Mouse (Mus musculus) stomach, embryonic 15.5 days (tissue): ENCODE measurements around the gene Wnt9a. TPM values are rescaled to one million over a fixed set of nuclear protein-coding genes. Genes with fewer than 3 reads are reported as not detected.

Experiments
- ATAC-seq: fragments of 200-750 bp; cut with Nextera tagmentation; 2 replicates; pipeline ENCODE4 v1.8.0; 2017; ENCODE audit warnings: low read depth, moderate number of reproducible peaks, moderate TSS enrichment; ENCODE audit not compliant: insufficient read depth, low FRiP score
- H3K27ac ChIP-seq: fragments of 300-500 bp; sonication (generic); 2 replicates; pipeline ENCODE4 v1.5.1; 2015; ENCODE audit warnings: mild to moderate bottlenecking, inconsistent platforms
- H3K27me3 ChIP-seq: fragments of 300-500 bp; sonication (generic); replicated peaks from 2 replicates; pipeline ENCODE4 v1.6.1; 2015; ENCODE audit warnings: inconsistent platforms
- H3K36me3 ChIP-seq: fragments of 300-500 bp; sonication (generic); 2 replicates; pipeline ENCODE4 v1.6.1; 2015; ENCODE audit warnings: inconsistent platforms
- H3K4me1 ChIP-seq: fragments of 300-500 bp; sonication (generic); 2 replicates; pipeline ENCODE4 v1.6.1; 2015; ENCODE audit warnings: inconsistent platforms
- H3K4me2 ChIP-seq: fragments of 300-500 bp; sonication (generic); 2 replicates; pipeline ENCODE4 v1.6.1; 2015; ENCODE audit warnings: mild to moderate bottlenecking, inconsistent platforms
- H3K4me3 ChIP-seq: fragments of 300-500 bp; sonication (generic); replicated peaks from 2 replicates; pipeline ENCODE4 v1.5.1; 2015; ENCODE audit warnings: inconsistent platforms
- H3K9ac ChIP-seq: fragments of 300-500 bp; sonication (generic); 2 replicates; pipeline ENCODE4 v1.6.1; 2015; ENCODE audit warnings: inconsistent platforms
- H3K9me3 ChIP-seq: fragments of 300-500 bp; sonication (generic); 2 replicates; pipeline ENCODE4 v1.6.1; 2016; ENCODE audit warnings: inconsistent platforms
- WGBS: fragments of 180-500 bp; shearing (Covaris S2); methylation state at CpG from one replicate; pipeline ENCODE4 v1.1.7; 2015; 5-methylcytosine and 5-hydroxymethylcytosine counted together
- polyA plus RNA-seq: library from polyadenylated mRNA; unstranded; fragments of >200 nt; fragmentation: Nextera tagmentation; extraction: Ambion mirVana; gene quantifications from 2 replicates; pipeline ENCODE4 v1.2.1, GENCODE M21; 2015

Gene Wnt9a
- polyA plus RNA-seq, 1 experiment from 2014 or later = 4.9 TPM

DNA sequence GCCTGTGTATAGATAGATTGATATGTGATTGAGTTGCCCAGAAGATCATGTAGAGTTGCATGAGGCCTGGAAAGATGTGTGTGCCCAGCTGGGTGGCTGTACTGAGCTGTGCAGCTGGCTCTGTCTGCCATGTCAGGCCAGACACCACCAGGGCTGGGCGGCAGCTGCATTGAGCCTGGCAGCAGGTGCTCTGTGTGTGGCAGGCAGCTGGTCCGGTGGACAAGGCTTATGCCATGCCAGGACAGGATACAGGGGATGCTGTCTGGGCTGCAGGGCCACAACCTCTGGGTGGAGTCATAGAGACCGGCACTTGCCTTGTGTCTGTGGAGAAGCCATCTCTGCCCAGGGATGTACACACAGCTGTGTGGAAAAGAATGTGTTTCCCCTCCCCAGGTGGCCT is 16.3 kb downstream of the Wnt9a start:
- Histone ChIP-seq H3K27me3 (no peaks in the 10 kb centered on the region), H3K9me3 (no peaks in the 10 kb centered on the region), H3K27ac (no peak overlapping the region), H3K4me1 (peaks cover 4% of the 10 kb centered on the region; the same call in 1 of the 2 replicates), H3K36me3 (no peaks in the 10 kb centered on the region), H3K9ac (no peak overlapping the region), H3K4me2 (no peak overlapping the region), H3K4me3 (no peak overlapping the region)
- WGBS = 69% methylated on average over 3 of the region's 3 CpGs
- no peak for ATAC-seq

- Histone ChIP-seq H3K36me3 (no peaks in the 10 kb centered on the region), H3K9ac (no peak overlapping the region), H3K9me3 (no peaks in the 10 kb centered on the region), H3K4me3 (no peak overlapping the region), H3K27me3 (no peaks in the 10 kb centered on the region), H3K4me2 (no peak overlapping the region), H3K4me1 (peaks cover 4% of the 10 kb centered on the region; the same call in 1 of the 2 replicates), H3K27ac (no peak overlapping the region)
- 40% methylated on average over 5 of the region's 5 CpGs for WGBS
- ATAC-seq = no peak
These were observed 18.0 kb downstream of the Wnt9a start for GRCm38 (mm10) chr11:59324777-59325176.

GRCm38 (mm10) chr11:59327625-59328024 is 20.9 kb downstream of the Wnt9a start:
- peaks cover 4% of the 10 kb centered on the region; the same call in 1 of the 2 replicates for H3K4me1 ChIP-seq
- no peak overlapping the region for H3K4me2 ChIP-seq
- no peaks in the 10 kb centered on the region for H3K27me3 ChIP-seq
- no peak overlapping the region for H3K9ac ChIP-seq
- H3K9me3 ChIP-seq = no peaks in the 10 kb centered on the region
- no peaks in the 10 kb centered on the region for H3K36me3 ChIP-seq
- no peak for ATAC-seq
- no peak overlapping the region for H3K27ac ChIP-seq
- 80% methylated on average over 18 of the region's 18 CpGs for WGBS
- no peak overlapping the region for H3K4me3 ChIP-seq

DNA sequence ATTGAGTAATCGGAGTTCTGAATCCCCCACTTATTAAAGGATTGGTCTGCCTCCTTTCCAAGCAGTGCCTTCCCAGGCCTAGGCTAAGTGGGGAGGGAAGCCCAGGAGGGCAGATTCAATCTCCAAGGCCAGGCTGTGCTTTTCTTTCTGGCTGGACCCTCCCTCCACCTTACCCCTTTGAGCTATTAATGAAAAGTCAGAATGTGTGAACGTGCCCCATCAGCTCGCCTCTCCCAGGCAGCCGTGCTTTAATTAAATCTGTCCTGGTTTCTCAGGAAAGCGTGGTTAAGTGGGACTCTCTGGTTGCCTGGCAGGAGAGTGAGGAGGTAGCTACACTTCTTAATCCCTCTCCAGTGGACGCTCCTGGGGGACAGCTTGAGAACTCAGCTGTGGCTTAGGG is 22.9 kb downstream of the Wnt9a start:
- H3K4me3 ChIP-seq = no peak overlapping the region
- no peaks in the 10 kb centered on the region for H3K27me3 ChIP-seq
- no peaks in the 10 kb centered on the region for H3K36me3 ChIP-seq
- no peak overlapping the region for H3K27ac ChIP-seq
- H3K9ac ChIP-seq = no peak overlapping the region
- no peak for ATAC-seq
- H3K4me1 ChIP-seq = peaks cover 4% of the 10 kb centered on the region; the same call in 1 of the 2 replicates
- WGBS = 51% methylated on average over 6 of the region's 6 CpGs
- H3K4me2 ChIP-seq = no peak overlapping the region
- H3K9me3 ChIP-seq = no peaks in the 10 kb centered on the region

DNA sequence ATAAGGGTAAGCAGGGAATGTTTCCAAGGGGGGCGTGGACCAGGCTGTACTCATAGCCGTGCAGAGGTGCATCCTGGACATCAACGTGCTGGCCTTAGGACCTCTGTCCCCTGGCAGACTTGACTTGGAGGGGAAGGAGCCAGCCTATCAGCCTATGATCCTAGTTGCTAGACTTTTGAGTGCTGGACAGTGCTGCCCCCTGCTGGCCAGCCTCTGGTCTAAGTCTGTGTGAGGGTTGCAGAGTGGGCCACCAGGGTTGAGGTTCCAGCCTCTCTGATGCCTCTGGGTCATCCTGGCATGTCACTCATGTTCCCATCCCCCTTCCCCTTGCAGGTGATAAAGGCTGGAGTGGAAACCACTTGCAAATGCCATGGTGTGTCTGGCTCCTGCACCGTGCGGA is 23.8 kb downstream of the Wnt9a start:
- Histone ChIP-seq H3K4me2 (no peak overlapping the region), H3K9ac (no peak overlapping the region), H3K36me3 (no peaks in the 10 kb centered on the region), H3K4me1 (no peaks in the 10 kb centered on the region), H3K9me3 (no peaks in the 10 kb centered on the region), H3K4me3 (no peak overlapping the region), H3K27me3 (no peaks in the 10 kb centered on the region), H3K27ac (no peak overlapping the region)
- 48% methylated on average over 5 of the region's 5 CpGs for WGBS
- no peak; the same call in 1 of the 2 replicates for ATAC-seq

GRCm38 (mm10) chr11:59331167-59331869 is 24.6 kb downstream of the Wnt9a start:
- no peak overlapping the region for H3K4me3 ChIP-seq
- 72% methylated on average over 16 of the region's 16 CpGs for WGBS
- no peak overlapping the region for H3K27ac ChIP-seq
- no peaks in the 10 kb centered on the region for H3K4me1 ChIP-seq
- no peaks in the 10 kb centered on the region for H3K36me3 ChIP-seq
- no peak overlapping the region for H3K4me2 ChIP-seq
- 0 out of 2 replicates have a peak, but pooled peaks have one; percentile 8 for ATAC-seq
- no peaks in the 10 kb centered on the region for H3K27me3 ChIP-seq
- H3K9ac ChIP-seq = no peak overlapping the region
- H3K9me3 ChIP-seq = no peaks in the 10 kb centered on the region

DNA sequence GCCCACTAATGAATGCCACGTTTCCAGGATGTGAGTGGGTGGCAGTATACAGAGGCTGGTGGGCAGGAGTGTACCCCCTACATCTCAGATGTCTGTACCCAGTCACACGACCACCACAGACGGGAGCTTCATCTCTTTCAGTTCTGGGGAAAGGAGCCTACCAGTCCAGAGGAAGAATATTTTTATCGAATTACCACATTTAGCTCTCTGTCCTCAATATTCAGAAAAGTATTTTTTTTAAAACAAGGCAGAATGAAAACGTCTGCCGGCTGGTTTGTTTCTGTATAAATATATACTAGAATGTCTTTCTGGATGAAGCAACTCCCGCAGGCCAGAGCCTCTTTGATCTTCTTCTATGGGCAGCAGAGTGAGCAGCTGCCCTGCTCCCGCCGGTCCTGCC is 26.2 kb downstream of the Wnt9a start:
- Histone ChIP-seq H3K36me3 (no peaks in the 10 kb centered on the region), H3K4me3 (no peak overlapping the region), H3K27ac (no peak overlapping the region), H3K27me3 (no peaks in the 10 kb centered on the region), H3K4me2 (no peak overlapping the region), H3K9me3 (no peaks in the 10 kb centered on the region), H3K9ac (no peak overlapping the region), H3K4me1 (no peaks in the 10 kb centered on the region)
- 32% methylated on average over 9 of the region's 9 CpGs for WGBS
- no peak for ATAC-seq

DNA sequence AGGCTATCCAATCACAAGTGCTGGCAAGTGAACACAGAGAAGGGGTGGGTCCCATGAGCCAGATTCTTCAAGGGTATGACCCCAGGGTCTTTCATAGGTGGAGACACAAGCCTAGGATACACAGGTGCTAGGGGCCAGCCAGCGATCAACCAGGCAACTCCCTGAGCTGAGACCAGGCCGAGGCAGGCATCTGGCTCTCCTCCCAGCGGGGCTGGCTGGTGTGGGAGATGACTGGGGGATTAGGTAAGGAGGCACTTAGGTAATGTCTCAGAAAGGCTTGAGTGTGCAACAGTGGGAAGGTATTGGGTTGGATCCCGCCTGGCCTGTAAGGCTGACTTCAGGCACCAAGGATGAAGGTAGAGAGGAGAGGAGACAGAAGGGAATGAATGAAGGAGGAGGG is 28.4 kb downstream of the Wnt9a start:
- WGBS = 67% methylated on average over 4 of the region's 4 CpGs
- Histone ChIP-seq H3K4me1 (no peaks in the 10 kb centered on the region), H3K9me3 (no peaks in the 10 kb centered on the region), H3K27me3 (no peaks in the 10 kb centered on the region), H3K27ac (no peak overlapping the region), H3K36me3 (no peaks in the 10 kb centered on the region), H3K9ac (no peak overlapping the region), H3K4me2 (no peak overlapping the region), H3K4me3 (no peak overlapping the region)
- ATAC-seq = no peak

GRCm38 (mm10) chr11:59335942-59336341 is 29.2 kb downstream of the Wnt9a start:
- 46% methylated on average over 2 of the region's 2 CpGs for WGBS

DNA sequence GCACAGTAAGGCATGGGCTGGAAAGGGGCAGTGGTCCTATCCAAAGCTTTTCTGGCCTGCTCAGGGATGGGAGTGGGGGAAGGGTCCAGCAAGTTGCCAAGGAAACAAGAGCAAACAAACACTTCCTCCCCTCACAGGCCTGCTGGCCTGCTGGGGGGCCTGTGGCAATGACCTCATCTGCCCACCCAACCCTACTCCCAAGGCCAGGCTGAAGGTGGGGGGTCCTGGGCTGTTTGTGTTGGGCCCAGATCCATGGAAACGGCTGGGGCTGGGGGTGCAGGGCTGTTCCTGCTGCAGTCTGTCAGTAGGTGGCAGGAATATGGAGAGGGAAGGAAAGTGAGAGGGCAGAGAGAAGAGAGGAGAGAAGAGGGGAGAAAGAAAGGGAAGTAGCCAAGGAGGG is 29.7 kb downstream of the Wnt9a start:
- Histone ChIP-seq H3K9me3 (no peaks in the 10 kb centered on the region), H3K27me3 (no peaks in the 10 kb centered on the region), H3K27ac (no peak overlapping the region; the same call in 1 of the 2 replicates), H3K9ac (no peak overlapping the region), H3K36me3 (no peaks in the 10 kb centered on the region), H3K4me1 (no peaks in the 10 kb centered on the region), H3K4me3 (no peak overlapping the region), H3K4me2 (no peak overlapping the region)
- ATAC-seq = no peak
- 0% methylated on average over 1 of the region's 1 CpGs for WGBS

More at GRCm38 (mm10) chr11:59335942-59336341, 29.2 kb downstream of the Wnt9a start:
- H3K27ac ChIP-seq = no peak overlapping the region; the same call in 1 of the 2 replicates
- H3K36me3 ChIP-seq = no peaks in the 10 kb centered on the region
- H3K4me2 ChIP-seq = no peak overlapping the region
- no peak overlapping the region for H3K9ac ChIP-seq
- no peaks in the 10 kb centered on the region for H3K9me3 ChIP-seq
- H3K4me1 ChIP-seq = no peaks in the 10 kb centered on the region
- no peak overlapping the region for H3K4me3 ChIP-seq
- H3K27me3 ChIP-seq = no peaks in the 10 kb centered on the region
- ATAC-seq = no peak

- no peak for ATAC-seq
- H3K27ac ChIP-seq = no peak overlapping the region
- WGBS = 64% methylated on average over 13 of the region's 13 CpGs
These were observed 31.4 kb downstream of the Wnt9a start for GRCm38 (mm10) chr11:59337955-59338735.

DNA sequence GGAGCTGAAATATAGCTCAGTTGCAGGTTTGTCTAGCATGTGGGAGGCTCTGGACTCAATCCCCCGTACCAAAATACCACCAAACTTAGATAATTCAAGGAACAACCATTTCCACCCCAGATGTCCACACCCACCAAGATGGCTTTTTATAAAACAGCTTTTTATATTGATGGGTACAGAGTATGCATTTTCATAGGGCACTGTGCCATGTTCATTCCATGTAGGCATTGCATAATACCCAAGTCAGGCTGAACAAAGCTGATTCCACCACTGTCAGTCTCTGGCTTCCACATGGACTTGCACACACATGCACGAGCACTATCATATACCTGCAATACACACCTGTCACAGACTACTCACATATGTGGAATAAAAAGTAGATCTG is 32.0 kb downstream of the Wnt9a start:
- Histone ChIP-seq H3K4me1 (no peaks in the 10 kb centered on the region), H3K9ac (no peak overlapping the region), H3K36me3 (no peaks in the 10 kb centered on the region), H3K9me3 (no peaks in the 10 kb centered on the region), H3K4me3 (no peak overlapping the region), H3K27ac (no peak overlapping the region), H3K27me3 (no peaks in the 10 kb centered on the region), H3K4me2 (no peak overlapping the region)
- 93% methylated on average over 2 of the region's 2 CpGs for WGBS
- no peak for ATAC-seq

More at GRCm38 (mm10) chr11:59337955-59338735, 31.4 kb downstream of the Wnt9a start:
- H3K27me3 ChIP-seq = no peaks in the 10 kb centered on the region
- no peak overlapping the region for H3K9ac ChIP-seq
- no peaks in the 10 kb centered on the region for H3K36me3 ChIP-seq
- H3K4me3 ChIP-seq = no peak overlapping the region
- H3K9me3 ChIP-seq = no peaks in the 10 kb centered on the region
- H3K4me2 ChIP-seq = no peak overlapping the region
- no peaks in the 10 kb centered on the region for H3K4me1 ChIP-seq
